Mouse (Mus musculus) heart, adult 2 months (tissue): ENCODE measurements around the gene Znhit6. TPM values are rescaled to one million over a fixed set of nuclear protein-coding genes. Genes with fewer than 3 reads are reported as not detected.

Source experiments
- DNase-seq, 2 experiments: peaks; one replicate each; pipeline ENCODE4 v3.0.0; 2021
- H3K27ac ChIP-seq: fragments of 200-600 bp; 2 replicates; pipeline ENCODE4 v1.8.1; 2022
- H3K27me3 ChIP-seq: fragments of 200-500 bp; 2 replicates; pipeline ENCODE4 v1.6.1; 2012; ENCODE audit warnings: mild to moderate bottlenecking, low read length, inconsistent platforms, mixed read lengths; ENCODE audit not compliant: control insufficient read depth, insufficient read depth
- H3K36me3 ChIP-seq: fragments of 200-500 bp; 2 replicates; pipeline ENCODE4 v1.6.1; 2012; ENCODE audit warnings: low read length, inconsistent platforms; ENCODE audit not compliant: control insufficient read depth, insufficient read depth
- H3K4me1 ChIP-seq: fragments of 200-500 bp; 2 replicates; pipeline ENCODE4 v1.6.1; 2011; ENCODE audit warnings: low read length; ENCODE audit not compliant: control insufficient read depth, insufficient read depth
- H3K4me3 ChIP-seq: fragments of 200-600 bp; 2 replicates; pipeline ENCODE4 v1.8.1; 2022
- H3K79me2 ChIP-seq: fragments of 200-500 bp; replicated peaks from 2 replicates; pipeline ENCODE4 v1.6.1; 2012; ENCODE audit warnings: mild to moderate bottlenecking, inconsistent platforms, low read length, moderate library complexity, mixed read lengths; ENCODE audit not compliant: control insufficient read depth, insufficient read depth
- H3K9ac ChIP-seq: fragments of 200-500 bp; 2 replicates; pipeline ENCODE4 v1.6.1; 2012; ENCODE audit warnings: low read depth, mild to moderate bottlenecking, control low read depth, inconsistent platforms, low read length, mixed read lengths
- CTCF ChIP-seq: fragments of 200-600 bp; IDR thresholded peaks from 2 replicates; pipeline ENCODE4 v1.8.1; 2022; ENCODE audit warnings: antibody characterized with exemption, mild to moderate bottlenecking, moderate library complexity
- EP300 ChIP-seq: fragments of 200-500 bp; IDR thresholded peaks from 2 replicates; pipeline ENCODE4 v1.6.1; 2011; ENCODE audit warnings: low read depth, low read length, control low read depth; ENCODE audit not compliant: insufficient read depth
- POLR2A ChIP-seq: fragments of 200-500 bp; IDR thresholded peaks from 2 replicates; pipeline ENCODE4 v1.6.1; 2011; ENCODE audit warnings: mild to moderate bottlenecking, low read depth, low read length, control low read depth; ENCODE audit not compliant: insufficient read depth
- WGBS: fragments of 180-500 bp; shearing (Covaris S2); methylation state at CpG from one replicate; pipeline ENCODE4 v1.1.7; 2018; 5-methylcytosine and 5-hydroxymethylcytosine counted together
- intact Hi-C: fragments of 180-260 bp; cut with DNase I; formaldehyde crosslinking; loops from one replicate; pipeline ENCODE4 v1.15.1; 2025
- polyA plus RNA-seq: library from polyadenylated mRNA; depleted of rRNA; stranded (reverse); fragments of >200 nt; gene quantifications from 2 replicates; pipeline ENCODE4 v1.2.3, GENCODE M21; 2012
- total RNA-seq, 2 experiments: library from RNA; stranded (reverse); gene quantifications; 2 replicates each; pipeline ENCODE4 v1.2.3; 2021

Znhit6 gene
- total and polyA plus RNA-seq, 3 experiments = 4.0 to 10.4 (median 10.3) TPM

- no peak for TF ChIP-seq POLR2A
- TF ChIP-seq EP300 = no peak
- TF ChIP-seq CTCF = no peak
- Histone ChIP-seq H3K79me2 (no peaks in the 10 kb centered on the region), H3K36me3 (peaks cover 10% of the 10 kb centered on the region), H3K27me3 (no peaks in the 10 kb centered on the region), H3K4me1 (peaks cover 6% of the 10 kb centered on the region), H3K4me3 (no peak overlapping the region), H3K27ac (no peak overlapping the region), H3K9ac (no peak overlapping the region)
- no peak for DNase-seq
- intact Hi-C loops = loop anchor here (5.0 kb wide), 3 partner anchors 242 to 277 kb away; partner anchors contain the start of gene Bcl10
- 78% methylated on average over 6 of the region's 6 CpGs for WGBS
Measured at GRCm38 (mm10) chr3:145645463-145645862, 69.5 kb downstream of the Znhit6 start.

- 48% methylated on average over 3 of the region's 3 CpGs for WGBS
- H3K36me3 ChIP-seq = peaks cover 10% of the 10 kb centered on the region
- no peak for TF ChIP-seq EP300
- no peak for TF ChIP-seq CTCF
- TF ChIP-seq POLR2A = no peak
- H3K4me3 ChIP-seq = no peak overlapping the region
- no peaks in the 10 kb centered on the region for H3K27me3 ChIP-seq
- no peaks in the 10 kb centered on the region for H3K79me2 ChIP-seq
- H3K27ac ChIP-seq = no peak overlapping the region
- H3K4me1 ChIP-seq = peaks cover 6% of the 10 kb centered on the region
- DNase-seq = no peak
- intact Hi-C loops = loop anchor here (5.0 kb wide), 3 partner anchors 241 to 276 kb away; partner anchors contain the start of gene Bcl10
- H3K9ac ChIP-seq = no peak overlapping the region
Measured at GRCm38 (mm10) chr3:145646009-145646408, 70.0 kb downstream of the Znhit6 start.

GRCm38 (mm10) chr3:145646666-145647065 is 70.7 kb downstream of the Znhit6 start:
- intact Hi-C loops = loop anchor here (5.0 kb wide), 3 partner anchors 241 to 276 kb away; partner anchors contain the start of gene Bcl10
- no peak overlapping the region for H3K4me3 ChIP-seq
- no peaks in the 10 kb centered on the region for H3K79me2 ChIP-seq
- peaks cover 10% of the 10 kb centered on the region for H3K36me3 ChIP-seq
- WGBS = 92% methylated on average over 2 of the region's 2 CpGs
- DNase-seq = no peak
- no peaks in the 10 kb centered on the region for H3K27me3 ChIP-seq
- peaks cover 7% of the 10 kb centered on the region for H3K4me1 ChIP-seq
- TF ChIP-seq EP300 = no peak
- no peak for TF ChIP-seq CTCF
- TF ChIP-seq POLR2A = no peak
- no peak overlapping the region for H3K9ac ChIP-seq
- H3K27ac ChIP-seq = no peak overlapping the region

- peaks cover 11% of the 10 kb centered on the region for H3K4me1 ChIP-seq
- no peak overlapping the region; the same call in 1 of the 2 replicates for H3K27ac ChIP-seq
- WGBS = 87% methylated on average over 18 of the region's 18 CpGs
- intact Hi-C loops = loop anchor here (5.0 kb wide), 3 partner anchors 240 to 275 kb away; partner anchors contain the start of gene Bcl10
- no peak for DNase-seq
- no peaks in the 10 kb centered on the region for H3K27me3 ChIP-seq
- peaks cover 10% of the 10 kb centered on the region for H3K36me3 ChIP-seq
- no peak overlapping the region for H3K9ac ChIP-seq
- H3K79me2 ChIP-seq = no peaks in the 10 kb centered on the region
- no peak overlapping the region for H3K4me3 ChIP-seq
- TF ChIP-seq EP300 (no peak), CTCF (no peak), POLR2A (no peak; the same call in 1 of the 2 replicates)
Measured at GRCm38 (mm10) chr3:145647416-145647815, 71.4 kb downstream of the Znhit6 start.

- peak overlapping the region; percentile 71 for H3K4me3 ChIP-seq
- peak overlapping the region; percentile 98 for H3K27ac ChIP-seq
- 12% methylated on average over 26 of the region's 26 CpGs for WGBS
- H3K27me3 ChIP-seq = no peaks in the 10 kb centered on the region
- peak overlapping the region; percentile 93 for H3K9ac ChIP-seq
- no peaks in the 10 kb centered on the region for H3K79me2 ChIP-seq
- peak; percentile 67 for TF ChIP-seq CTCF
- TF ChIP-seq POLR2A = no peak
- TF ChIP-seq EP300 = 0 out of 2 replicates have a peak, but pooled peaks have one; percentile 12
- peaks cover 14% of the 10 kb centered on the region for H3K4me1 ChIP-seq
- intact Hi-C loops = loop anchor here (2.0 to 5.0 kb wide), 5 partner anchors 56 to 274 kb away; partner anchors contain the start of gene Bcl10
- peak; percentile 25 to 51 for DNase-seq
- H3K36me3 ChIP-seq = peaks cover 10% of the 10 kb centered on the region
Measured at GRCm38 (mm10) chr3:145648097-145648931, 72.3 kb downstream of the Znhit6 start.

GRCm38 (mm10) chr3:145648991-145649851 is 73.2 kb downstream of the Znhit6 start:
- TF ChIP-seq POLR2A (peak; percentile 33; the same call in 1 of the 2 replicates), CTCF (peak; percentile 64), EP300 (no peak)
- peak; percentile 81 for DNase-seq
- peaks cover 16% of the 10 kb centered on the region for H3K4me1 ChIP-seq
- H3K27ac ChIP-seq = peak overlapping the region; percentile 98
- peaks cover 10% of the 10 kb centered on the region for H3K36me3 ChIP-seq
- H3K9ac ChIP-seq = peak overlapping the region; percentile 93
- peak overlapping the region; percentile 71 for H3K4me3 ChIP-seq
- intact Hi-C loops = loop anchor here (1.0 to 5.0 kb wide), 6 partner anchors 56 to 273 kb away; partner anchors contain the start of gene Bcl10
- under 1% methylated on average over 49 of the region's 49 CpGs for WGBS
- H3K79me2 ChIP-seq = no peaks in the 10 kb centered on the region
- no peaks in the 10 kb centered on the region for H3K27me3 ChIP-seq
